Comparison of ENCODE assay signal across 13 mouse cellular contexts in the genomic region with DNA sequence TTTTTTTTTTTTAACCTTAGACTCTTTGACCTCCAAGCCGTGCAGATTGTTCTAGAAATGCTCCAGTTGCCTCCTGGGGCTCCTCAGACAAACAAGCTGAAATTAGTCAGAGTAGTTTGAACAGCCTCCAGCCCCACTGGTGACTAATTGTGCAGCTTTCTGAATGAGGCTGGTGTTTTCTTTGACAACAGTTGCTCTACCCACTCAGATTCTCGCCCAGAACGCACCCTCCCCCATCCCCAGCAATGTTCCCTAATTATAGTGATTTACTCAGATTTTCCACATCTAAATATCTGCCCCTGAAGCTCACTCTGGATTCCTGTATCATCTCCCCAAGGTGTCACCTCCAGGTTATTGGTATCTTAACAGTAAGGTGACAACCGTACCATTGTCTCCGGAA.
A peak's percentile ranks its signal among the peaks of the same experiment; 100 is the strongest.
DNase-seq lines count a peak whose midpoint lies in the region; ATAC-seq lines count a peak whose summit lies in the region.
"Had no signal": no experiment of that assay in that cellular context is flagged by ENCODE, and none has a peak within 500 bp of the region (broad histone marks: within the 10 kb centered on the region; RNA-seq: fewer than 3 reads in every experiment).

No protein-coding gene starts in this region.

- 0 out of 2 replicates have a peak, but pooled peaks cover 4% of the 10 kb centered on the region for H3K4me1 ChIP-seq in intestine, embryonic 16.5 days (ENCODE audit: control insufficient read depth, insufficient read depth, low read length)
- H3K4me1 ChIP-seq in midbrain, embryonic 15.5 days, result no peaks in the 10 kb centered on the region
- H3K4me1 ChIP-seq: neural tube, embryonic 12.5 days had no signal

- H3K4me3 ChIP-seq in intestine, embryonic 16.5 days (ENCODE audit: low read length), result no peak overlapping the region
- no peak overlapping the region for H3K4me3 ChIP-seq in midbrain, embryonic 15.5 days
- H3K4me3 ChIP-seq: heart, adult 2 months; neural tube, embryonic 12.5 days had no signal

- WGBS in intestine, embryonic 16.5 days, result 82% methylated on average over 5 of the region's 5 CpGs
- WGBS in midbrain, embryonic 15.5 days, result 65% methylated on average over 5 of the region's 5 CpGs

- no peaks in the 10 kb centered on the region for H3K9me3 ChIP-seq in intestine, embryonic 16.5 days (ENCODE audit: control insufficient read depth, low read length)
- no peaks in the 10 kb centered on the region for H3K9me3 ChIP-seq in midbrain, embryonic 15.5 days
- H3K9me3 ChIP-seq: neural tube, embryonic 12.5 days had no signal

- DNase-seq in adrenal gland, adult 2 months, result peak; percentile 67
- no peak for DNase-seq in adrenal gland, postnatal 4 days (ENCODE audit: low spot score in 2 of 2)
- peak; percentile 32 for DNase-seq in retina, postnatal 1 day
- DNase-seq in retina, embryonic 14.5 days (ENCODE audit: low spot score), result no peak
- peak; percentile 53 to 75 for DNase-seq in layer of hippocampus, postnatal 14 days (ENCODE audit: low spot score in 2 of 2)
- peak; percentile 83 for DNase-seq in telencephalon, adult 2 months (ENCODE audit: low read depth, low spot score)
- DNase-seq: cerebellum, adult 11 months had no signal

- ATAC-seq in intestine, embryonic 16.5 days, result no peak
- ATAC-seq in midbrain, embryonic 15.5 days (replicated peaks), result no peak
- ATAC-seq: hindbrain, postnatal 0 days had no signal

- H3K9ac ChIP-seq in intestine, embryonic 16.5 days (ENCODE audit: low read depth, low read length), result no peak overlapping the region
- no peak overlapping the region for H3K9ac ChIP-seq in midbrain, embryonic 15.5 days
- H3K9ac ChIP-seq: neural tube, embryonic 12.5 days had no signal

- no peaks in the 10 kb centered on the region for H3K36me3 ChIP-seq in intestine, embryonic 16.5 days (ENCODE audit: control insufficient read depth, insufficient read depth, low read length)
- H3K36me3 ChIP-seq in midbrain, embryonic 15.5 days (replicated peaks), result no peaks in the 10 kb centered on the region
- H3K36me3 ChIP-seq: neural tube, embryonic 12.5 days had no signal

- H3K4me2 ChIP-seq in intestine, embryonic 16.5 days (ENCODE audit: low read depth, low read length), result no peak overlapping the region
- H3K4me2 ChIP-seq in midbrain, embryonic 15.5 days, result no peak overlapping the region
- H3K4me2 ChIP-seq: neural tube, embryonic 12.5 days had no signal

- no peak overlapping the region for H3K27ac ChIP-seq in intestine, embryonic 16.5 days (ENCODE audit: low read length)
- H3K27ac ChIP-seq in midbrain, embryonic 15.5 days, result no peak overlapping the region
- H3K27ac ChIP-seq: heart, adult 2 months; hindbrain, postnatal 0 days; macrophage; neural tube, embryonic 12.5 days had no signal

- no peaks in the 10 kb centered on the region for H3K27me3 ChIP-seq in intestine, embryonic 16.5 days (replicated peaks; ENCODE audit: control insufficient read depth, insufficient read depth, low read length)
- no peaks in the 10 kb centered on the region for H3K27me3 ChIP-seq in midbrain, embryonic 15.5 days (replicated peaks)
- H3K27me3 ChIP-seq: neural tube, embryonic 12.5 days had no signal

Comparison
In these comparisons a context has a peak if more than half of its experiments do, and no peak if none do; other contexts are left out.
1. DNase-seq: peak in adrenal gland, adult 2 months (single experiment), retina, postnatal 1 day (single experiment), layer of hippocampus, postnatal 14 days (2 of 2) and telencephalon, adult 2 months (single experiment); none in adrenal gland, postnatal 4 days (0 of 2) and retina, embryonic 14.5 days (single experiment).